Mouse (Mus musculus): ENCODE measurements around the gene Lif.

DNA sequence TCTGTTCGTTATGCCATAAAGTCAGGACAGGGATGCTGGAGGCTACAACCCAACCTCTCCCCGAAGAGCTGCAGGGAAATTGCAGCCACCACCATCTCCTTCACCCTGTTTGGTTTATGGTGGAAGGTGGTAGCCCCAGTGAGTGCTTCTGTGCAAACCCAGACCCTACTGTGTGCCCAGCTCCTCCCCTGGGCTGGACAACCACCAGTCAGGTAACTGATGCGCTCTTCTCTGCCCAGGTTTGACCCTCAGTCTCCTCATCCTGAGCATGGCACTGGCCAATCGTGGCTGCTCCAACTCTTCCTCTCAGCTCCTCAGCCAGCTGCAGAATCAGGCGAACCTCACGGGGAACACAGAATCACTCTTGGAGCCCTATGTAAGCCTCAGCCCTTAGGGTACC lies 19.2 kb upstream of the Lif start:
- TF ChIP-seq CTCF (IDR thresholded peaks at IDR 0.05): no peak
- TF ChIP-seq EP300 (IDR thresholded peaks at IDR 0.05): no peak
